Mouse (Mus musculus): ENCODE results near the gene Rftn1. TPM values are rescaled to one million over a fixed set of nuclear protein-coding genes. Genes with fewer than 3 reads are reported as not detected.

Rftn1 gene
- polyA plus RNA-seq, 1 experiment: 6.8 TPM

- Histone ChIP-seq H3K27me3 (replicated peaks) (peaks cover 11% of the 10 kb centered on the region), H3K9me3 (no peaks in the 10 kb centered on the region), H3K4me3 (replicated peaks) (no peak overlapping the region), H3K36me3 (replicated peaks; ENCODE audit: low read length) (no peaks in the 10 kb centered on the region), H3K4me1 (no peaks in the 10 kb centered on the region)
- TF ChIP-seq FLI1 (IDR thresholded peaks at IDR 0.05; ENCODE audit: low read length): no peak
These were observed 98.6 kb downstream of the Rftn1 start for GRCm38 (mm10) chr17:50091829-50092228.

- TF ChIP-seq GATA1 (IDR thresholded peaks at IDR 0.05; ENCODE audit: borderline replicate concordance, low read length): no peak
- TF ChIP-seq FLI1 (IDR thresholded peaks at IDR 0.05; ENCODE audit: low read length): no peak
- peaks cover 9% of the 10 kb centered on the region for H3K27me3 ChIP-seq (replicated peaks)
- H3K36me3 ChIP-seq (replicated peaks; ENCODE audit: low read length): peaks cover 4% of the 10 kb centered on the region
- no peak overlapping the region for H3K4me3 ChIP-seq (replicated peaks)
- no peaks in the 10 kb centered on the region for H3K9me3 ChIP-seq
- peaks cover 2% of the 10 kb centered on the region; the same call in 1 of the 2 replicates for H3K4me1 ChIP-seq
These were observed 100.7 kb downstream of the Rftn1 start for GRCm38 (mm10) chr17:50089725-50090124.

GRCm38 (mm10) chr17:50088054-50088453 is 102.4 kb downstream of the Rftn1 start:
- H3K4me3 ChIP-seq (replicated peaks): no peak overlapping the region
- peaks cover 4% of the 10 kb centered on the region for H3K27me3 ChIP-seq (replicated peaks)
- H3K4me1 ChIP-seq: peaks cover 4% of the 10 kb centered on the region; the same call in 1 of the 2 replicates
- H3K36me3 ChIP-seq (replicated peaks; ENCODE audit: low read length): peaks cover 4% of the 10 kb centered on the region
- TF ChIP-seq FLI1 (IDR thresholded peaks at IDR 0.05; ENCODE audit: low read length) (no peak), GATA1 (IDR thresholded peaks at IDR 0.05; ENCODE audit: borderline replicate concordance, low read length) (no peak)
- no peaks in the 10 kb centered on the region for H3K9me3 ChIP-seq

GRCm38 (mm10) chr17:50086887-50087286 is 103.6 kb downstream of the Rftn1 start:
- TF ChIP-seq FLI1 (IDR thresholded peaks at IDR 0.05; ENCODE audit: low read length): no peak
- Histone ChIP-seq H3K27me3 (replicated peaks) (peaks cover 4% of the 10 kb centered on the region), H3K4me3 (replicated peaks) (no peak overlapping the region), H3K36me3 (replicated peaks; ENCODE audit: low read length) (peaks cover 4% of the 10 kb centered on the region), H3K9me3 (no peaks in the 10 kb centered on the region), H3K4me1 (peaks cover 4% of the 10 kb centered on the region; the same call in 1 of the 2 replicates)

- H3K4me1 ChIP-seq: peaks cover 8% of the 10 kb centered on the region; the same call in 1 of the 2 replicates
- peaks cover 4% of the 10 kb centered on the region for H3K36me3 ChIP-seq (replicated peaks; ENCODE audit: low read length)
- H3K9me3 ChIP-seq: no peaks in the 10 kb centered on the region
- TF ChIP-seq FLI1 (IDR thresholded peaks at IDR 0.05; ENCODE audit: low read length) (no peak), GATA1 (IDR thresholded peaks at IDR 0.05; ENCODE audit: borderline replicate concordance, low read length) (no peak)
- H3K27me3 ChIP-seq (replicated peaks): peaks cover 4% of the 10 kb centered on the region
- H3K4me3 ChIP-seq (replicated peaks): no peak overlapping the region
These were observed 105.8 kb downstream of the Rftn1 start for GRCm38 (mm10) chr17:50084721-50085120.

- H3K4me1 ChIP-seq: peaks cover 8% of the 10 kb centered on the region; the same call in 1 of the 2 replicates
- peaks cover 4% of the 10 kb centered on the region for H3K36me3 ChIP-seq (replicated peaks; ENCODE audit: low read length)
- no peak for TF ChIP-seq FLI1 (IDR thresholded peaks at IDR 0.05; ENCODE audit: low read length)
- TF ChIP-seq GATA1 (IDR thresholded peaks at IDR 0.05; ENCODE audit: borderline replicate concordance, low read length): no peak
These were observed 106.5 kb downstream of the Rftn1 start for GRCm38 (mm10) chr17:50083937-50084336.

GRCm38 (mm10) chr17:50082947-50083346 is 107.5 kb downstream of the Rftn1 start:
- no peak for TF ChIP-seq FLI1 (IDR thresholded peaks at IDR 0.05; ENCODE audit: low read length)
- no peak for TF ChIP-seq GATA1 (IDR thresholded peaks at IDR 0.05; ENCODE audit: borderline replicate concordance, low read length)
- Histone ChIP-seq H3K4me1 (peaks cover 8% of the 10 kb centered on the region; the same call in 1 of the 2 replicates), H3K27me3 (replicated peaks) (peaks cover 2% of the 10 kb centered on the region), H3K4me3 (replicated peaks) (no peak overlapping the region), H3K36me3 (replicated peaks; ENCODE audit: low read length) (peaks cover 4% of the 10 kb centered on the region), H3K9me3 (no peaks in the 10 kb centered on the region)

More at GRCm38 (mm10) chr17:50083937-50084336, 106.5 kb downstream of the Rftn1 start:
- Histone ChIP-seq H3K9me3 (no peaks in the 10 kb centered on the region), H3K4me3 (replicated peaks) (no peak overlapping the region), H3K27me3 (replicated peaks) (peaks cover 2% of the 10 kb centered on the region)

- no peak for TF ChIP-seq GATA1 (IDR thresholded peaks at IDR 0.05; ENCODE audit: borderline replicate concordance, low read length)
- TF ChIP-seq FLI1 (IDR thresholded peaks at IDR 0.05; ENCODE audit: low read length): no peak
- Histone ChIP-seq H3K4me1 (peaks cover 8% of the 10 kb centered on the region; the same call in 1 of the 2 replicates), H3K36me3 (replicated peaks; ENCODE audit: low read length) (peaks cover 4% of the 10 kb centered on the region)
These were observed 108.8 kb downstream of the Rftn1 start for GRCm38 (mm10) chr17:50081647-50082046.

GRCm38 (mm10) chr17:50080991-50081390 is 109.5 kb downstream of the Rftn1 start:
- Histone ChIP-seq H3K9me3 (no peaks in the 10 kb centered on the region), H3K36me3 (replicated peaks; ENCODE audit: low read length) (peaks cover 1% of the 10 kb centered on the region), H3K4me1 (peaks cover 8% of the 10 kb centered on the region; the same call in 1 of the 2 replicates), H3K27me3 (replicated peaks) (no peaks in the 10 kb centered on the region), H3K4me3 (replicated peaks) (no peak overlapping the region)
- TF ChIP-seq FLI1 (IDR thresholded peaks at IDR 0.05; ENCODE audit: low read length) (no peak), GATA1 (IDR thresholded peaks at IDR 0.05; ENCODE audit: borderline replicate concordance, low read length) (no peak)

More at GRCm38 (mm10) chr17:50081647-50082046, 108.8 kb downstream of the Rftn1 start:
- Histone ChIP-seq H3K27me3 (replicated peaks) (peaks cover under 1% of the 10 kb centered on the region), H3K9me3 (no peaks in the 10 kb centered on the region), H3K4me3 (replicated peaks) (no peak overlapping the region)

- no peak for TF ChIP-seq GATA1 (IDR thresholded peaks at IDR 0.05; ENCODE audit: borderline replicate concordance, low read length)
- TF ChIP-seq FLI1 (IDR thresholded peaks at IDR 0.05; ENCODE audit: low read length): no peak
- no peaks in the 10 kb centered on the region for H3K9me3 ChIP-seq
- H3K36me3 ChIP-seq (replicated peaks; ENCODE audit: low read length): no peaks in the 10 kb centered on the region
- no peak overlapping the region for H3K4me3 ChIP-seq (replicated peaks)
- H3K27me3 ChIP-seq (replicated peaks): no peaks in the 10 kb centered on the region
- H3K4me1 ChIP-seq: peaks cover 3% of the 10 kb centered on the region; the same call in 1 of the 2 replicates
These were observed 111.7 kb downstream of the Rftn1 start for GRCm38 (mm10) chr17:50078749-50079148.

Data from megakaryocyte, embryonic 14.5 days (primary cell).